Mouse (Mus musculus): ENCODE data around the gene Gm5737.

GRCm38 (mm10) chr7:120874021-120874420 lies 61.9 kb downstream of the Gm5737 start:
- TF ChIP-seq POLR2A (IDR thresholded peaks at IDR 0.05; ENCODE audit: borderline replicate concordance, control insufficient read depth, low read depth, low read length) (no peak), CTCF (IDR thresholded peaks at IDR 0.05; ENCODE audit: control insufficient read depth, insufficient read depth, low read length) (no peak)

Measured in bone marrow, adult 2 months (tissue).